Mouse (Mus musculus) midbrain, embryonic 15.5 days (tissue): ENCODE results near the gene Zfp85. TPM values are rescaled to one million over a fixed set of nuclear protein-coding genes. Genes with fewer than 3 reads are reported as not detected.
"Not testable (repeated sequence)": the region's sequence is repeated elsewhere in the genome, so short reads cannot be mapped to it uniquely, and the experiment has no call there.

Experiments used
- ATAC-seq: fragments of 200-750 bp; cut with Nextera tagmentation; replicated peaks from 2 replicates; pipeline ENCODE4 v1.8.0; 2017; ENCODE audit warnings: moderate TSS enrichment
- H3K27ac ChIP-seq: fragments of 300-500 bp; sonication (generic); 2 replicates; pipeline ENCODE4 v1.5.1; 2015; ENCODE audit warnings: mild to moderate bottlenecking, inconsistent platforms
- H3K27me3 ChIP-seq: fragments of 300-500 bp; sonication (generic); replicated peaks from 2 replicates; pipeline ENCODE4 v1.6.1; 2015; ENCODE audit warnings: inconsistent platforms
- H3K36me3 ChIP-seq: fragments of 300-500 bp; sonication (generic); replicated peaks from 2 replicates; pipeline ENCODE4 v1.6.1; 2015; ENCODE audit warnings: inconsistent platforms
- H3K4me1 ChIP-seq: fragments of 300-500 bp; sonication (generic); 2 replicates; pipeline ENCODE4 v1.6.1; 2015; ENCODE audit warnings: inconsistent platforms
- H3K4me2 ChIP-seq: fragments of 300-500 bp; sonication (generic); 2 replicates; pipeline ENCODE4 v1.6.1; 2015; ENCODE audit warnings: inconsistent platforms, mild to moderate bottlenecking, moderate library complexity
- H3K4me3 ChIP-seq: fragments of 300-500 bp; sonication (generic); 2 replicates; pipeline ENCODE4 v1.5.1; 2015; ENCODE audit warnings: mild to moderate bottlenecking, inconsistent platforms
- H3K9ac ChIP-seq: fragments of 300-500 bp; sonication (generic); 2 replicates; pipeline ENCODE4 v1.6.1; 2015; ENCODE audit warnings: mild to moderate bottlenecking, inconsistent platforms
- H3K9me3 ChIP-seq: fragments of 300-500 bp; sonication (generic); 2 replicates; pipeline ENCODE4 v1.6.1; 2016; ENCODE audit warnings: inconsistent platforms
- WGBS: fragments of 180-500 bp; shearing (Covaris S2); methylation state at CpG from one replicate; pipeline ENCODE4 v1.1.7; 2015; ENCODE audit warnings: mixed read lengths; 5-methylcytosine and 5-hydroxymethylcytosine counted together
- polyA plus RNA-seq: library from polyadenylated mRNA; unstranded; fragments of >200 nt; fragmentation: Nextera tagmentation; extraction: Ambion mirVana; gene quantifications from 2 replicates; pipeline ENCODE4 v1.2.1, GENCODE M21; 2015

The Zfp85 gene
- polyA plus RNA-seq, 1 experiment from 2014 or later: 9.7 TPM

DNA sequence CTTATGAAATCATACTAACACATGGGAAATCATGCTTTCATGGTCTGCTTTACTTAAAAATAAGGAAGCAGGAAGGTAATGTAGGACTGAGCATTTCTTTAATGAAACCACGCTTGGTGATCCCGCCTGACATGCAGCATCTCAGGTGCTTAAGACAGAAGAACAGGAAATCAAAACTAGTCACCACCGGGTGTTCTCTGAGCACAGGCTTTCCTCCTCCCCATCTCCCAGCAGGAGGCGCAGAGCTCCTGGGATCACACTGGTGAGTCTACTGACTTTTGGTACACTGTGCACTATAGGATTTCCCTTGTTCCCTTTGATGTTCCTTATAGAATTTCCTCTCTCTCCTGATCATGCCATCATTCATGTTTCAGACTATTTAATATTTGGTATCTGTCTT, 25.6 kb downstream of the Zfp85 start:
- not testable (repeated sequence) for H3K36me3 ChIP-seq, H3K9me3 ChIP-seq, H3K27me3 ChIP-seq
- 0 out of 2 replicates have a peak overlapping the region, but pooled peaks have one; percentile 46 for H3K27ac ChIP-seq
- peak overlapping the region; percentile 58 for H3K4me2 ChIP-seq
- peaks cover 16% of the 10 kb centered on the region for H3K4me1 ChIP-seq
- H3K4me3 ChIP-seq: peak overlapping the region; percentile 58
- peak overlapping the region; percentile 58 for H3K9ac ChIP-seq
- 50% methylated on average over 4 of the region's 4 CpGs for WGBS
- peak; percentile 75 for ATAC-seq

DNA sequence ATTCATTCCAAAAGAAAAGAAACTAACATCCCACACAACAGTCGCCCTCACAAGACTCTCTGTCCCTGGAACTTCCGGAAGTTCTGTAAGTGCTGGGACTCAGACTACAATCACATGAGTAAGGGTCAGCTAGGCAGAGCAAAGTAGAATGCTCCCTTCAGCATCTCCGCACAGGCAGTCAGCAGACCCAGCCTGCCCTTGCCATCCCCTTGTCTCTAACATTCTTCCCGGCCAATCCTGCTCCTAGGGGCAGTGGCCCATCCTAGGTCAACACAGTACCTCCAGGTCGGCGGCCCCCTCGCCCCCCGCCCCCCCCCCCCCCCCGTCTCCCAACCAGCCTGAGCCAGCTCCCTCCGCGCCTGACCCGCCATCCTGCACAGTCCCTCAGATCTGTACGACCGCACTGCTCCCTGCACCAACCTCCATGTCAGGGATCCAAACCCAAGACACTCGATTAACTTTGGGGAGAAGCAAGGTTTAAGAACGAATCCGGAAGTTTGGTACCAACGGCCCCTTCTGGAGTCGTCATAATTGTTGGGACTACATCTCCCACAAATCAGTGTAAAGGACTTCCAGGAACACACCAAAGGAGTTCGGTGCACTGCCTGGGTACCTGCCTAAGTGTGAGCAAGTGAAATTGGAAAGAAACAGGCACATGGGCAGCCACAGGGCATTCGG, 26.2 kb downstream of the Zfp85 start, which contains the start of gene Zfp65:
Gene Zfp65 (minus strand): TSS at position 533 of the 678 bp plus-strand sequence.
- Histone ChIP-seq H3K9ac (peak within 1 kb of the TSS; percentile 58), H3K4me3 (peak within 1 kb of the TSS; percentile 58), H3K36me3 (no peaks in the 10 kb centered on the region), H3K27me3 (no peaks in the 10 kb centered on the region), H3K27ac (peak within 1 kb of the TSS; percentile 46; the same call in 1 of the 2 replicates), H3K9me3 (no peaks in the 10 kb centered on the region), H3K4me1 (peaks cover 16% of the 10 kb centered on the region), H3K4me2 (peak within 1 kb of the TSS; percentile 58)
- ATAC-seq: peak; percentile 92
- 4% methylated on average over 16 of the region's 21 CpGs for WGBS

DNA sequence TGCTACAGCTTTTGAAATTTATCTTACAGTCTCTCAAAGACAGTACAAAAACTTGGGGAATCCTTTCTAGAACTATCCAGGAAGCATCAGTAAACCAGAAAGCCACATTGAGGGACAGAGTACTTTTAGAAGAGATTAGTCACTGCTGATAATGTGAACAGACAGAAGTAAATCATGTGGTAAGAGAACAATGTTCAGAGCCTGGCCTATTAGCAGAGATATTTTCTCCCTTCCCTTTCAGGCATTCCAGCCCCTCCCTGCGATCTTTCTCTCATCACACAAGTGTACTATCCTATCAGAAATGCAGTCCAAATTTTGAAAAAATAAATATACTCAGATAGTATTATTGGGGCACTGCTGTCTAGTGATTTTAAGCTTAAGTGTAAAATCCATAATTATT, 26.9 kb downstream of the Zfp85 start:
- no peak for ATAC-seq

DNA sequence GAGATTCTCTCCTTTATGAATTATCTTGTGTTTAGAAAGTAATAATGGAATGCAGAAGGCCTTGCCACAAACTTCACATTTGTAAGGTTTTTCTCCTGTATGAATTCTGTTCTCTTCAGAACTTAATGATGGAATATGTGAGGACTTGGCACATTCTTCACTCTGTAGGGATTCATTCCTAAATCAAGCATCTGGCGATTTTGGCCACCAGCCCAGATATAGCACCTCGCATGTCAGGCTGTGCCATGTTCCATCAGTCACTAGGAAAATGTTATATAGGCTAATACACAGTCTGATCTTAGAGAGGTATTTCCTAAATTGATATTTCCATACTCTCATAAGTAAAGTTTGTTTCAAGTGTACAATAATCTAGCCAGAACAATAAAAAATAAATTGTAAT, 29.7 kb downstream of the Zfp85 start:
- H3K4me1 ChIP-seq: peaks cover 24% of the 10 kb centered on the region
- not testable (repeated sequence) for H3K9ac ChIP-seq, H3K27me3 ChIP-seq, H3K27ac ChIP-seq, H3K4me3 ChIP-seq, H3K36me3 ChIP-seq, H3K9me3 ChIP-seq, ATAC-seq, H3K4me2 ChIP-seq
- WGBS: 85% methylated on average over 2 of the region's 2 CpGs

More for the DNA sequence above, 26.9 kb downstream of the Zfp85 start:
- Histone ChIP-seq H3K27me3 (no peaks in the 10 kb centered on the region), H3K4me3 (peak overlapping the region; percentile 58), H3K9me3 (no peaks in the 10 kb centered on the region), H3K36me3 (no peaks in the 10 kb centered on the region), H3K27ac (no peak overlapping the region), H3K9ac (0 out of 2 replicates have a peak overlapping the region, but pooled peaks have one; percentile 1), H3K4me1 (peaks cover 21% of the 10 kb centered on the region), H3K4me2 (peak overlapping the region; percentile 58)
- WGBS: 94% methylated on average over 1 of the region's 1 CpGs

DNA sequence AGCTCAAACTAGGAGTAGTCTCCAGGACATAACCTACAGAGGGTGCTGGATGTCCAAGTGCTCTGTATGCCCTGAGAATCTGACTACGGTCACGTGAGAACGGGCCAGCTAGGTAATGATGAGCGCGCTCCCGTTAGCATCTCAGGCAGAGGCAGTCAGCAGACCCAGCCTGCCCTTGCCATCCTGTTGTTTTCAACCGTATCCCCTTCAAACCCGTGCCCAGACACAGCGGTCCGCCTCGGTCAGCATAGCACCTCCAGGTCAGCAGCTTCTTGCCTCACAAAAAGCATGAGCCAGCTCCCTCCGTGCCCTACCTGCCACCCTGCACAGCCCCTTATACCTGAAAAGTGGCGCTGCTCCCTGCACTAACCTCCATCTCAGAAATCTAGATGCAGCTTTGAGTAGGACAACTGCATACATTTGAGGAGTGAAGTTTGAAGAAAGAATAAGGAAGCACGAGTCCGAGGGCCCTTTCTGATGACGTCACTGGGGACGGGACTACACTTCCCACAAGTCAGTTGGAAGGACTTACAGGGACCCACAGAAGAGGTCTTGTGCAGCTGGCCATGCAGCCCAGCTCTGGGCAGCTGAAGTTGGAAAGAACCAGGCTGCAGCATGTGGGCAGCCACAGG, 31.1 kb downstream of the Zfp85 start:
- Histone ChIP-seq H3K4me2 (peak overlapping the region; percentile 70), H3K9me3 (no peaks in the 10 kb centered on the region), H3K4me3 (peak overlapping the region; percentile 59), H3K9ac (peak overlapping the region; percentile 57), H3K27ac (peak overlapping the region; percentile 67), H3K27me3 (no peaks in the 10 kb centered on the region), H3K4me1 (peaks cover 17% of the 10 kb centered on the region), H3K36me3 (no peaks in the 10 kb centered on the region)
- ATAC-seq: peak; percentile 96
- 1% methylated on average over 17 of the region's 17 CpGs for WGBS

Other genes with a start within 250 kb of the Zfp85 start
- not detected in 2 replicates for gene Gm26965, start 229.1 kb downstream of the Zfp85 start, polyA plus RNA-seq
- gene Zfp87, start 229.1 kb downstream of the Zfp85 start, polyA plus RNA-seq: 36.8 and 39.6 TPM in 2 replicates
- 13.4 and 14.7 TPM in 2 replicates for gene Zfp748, start 201.4 kb downstream of the Zfp85 start, polyA plus RNA-seq
- gene Zfp729b, start 145.5 kb downstream of the Zfp85 start, polyA plus RNA-seq: 4.7 and 4.9 TPM in 2 replicates
- gene Gm49345, start 117.5 kb downstream of the Zfp85 start, polyA plus RNA-seq: 0.26 TPM in 1 of 2 replicates, not detected in the other
- gene Zfp729a, start 117.4 kb downstream of the Zfp85 start, polyA plus RNA-seq: 3.1 and 3.6 TPM in 2 replicates
- gene Zfp738, start 68.2 kb downstream of the Zfp85 start, polyA plus RNA-seq: 15.5 and 16.8 TPM in 2 replicates
- gene Zfp65, start 26.1 kb downstream of the Zfp85 start, polyA plus RNA-seq: 9.7 and 10.3 TPM in 2 replicates
- 3.2 and 3.5 TPM in 2 replicates for gene Zfp493, start 24.5 kb upstream of the Zfp85 start, polyA plus RNA-seq
- 14.4 and 14.5 TPM in 2 replicates for gene Zfp273, start 58.5 kb upstream of the Zfp85 start, polyA plus RNA-seq
- gene Gm10037, start 75.9 kb upstream of the Zfp85 start, polyA plus RNA-seq: 5.5 and 7.0 TPM in 2 replicates
- gene BC048507, start 108.1 kb upstream of the Zfp85 start, polyA plus RNA-seq: 0.31 TPM in 2 replicates